Mouse (Mus musculus): Measurements from ENCODE around the gene Ahsg. TPM values are rescaled to one million over a fixed set of nuclear protein-coding genes. Genes with fewer than 3 reads are reported as not detected.
A peak's percentile ranks its signal among the peaks of the same experiment; 100 is the strongest.

The Ahsg gene
- total RNA-seq (2017) = not detected in 2 replicates

GRCm38 (mm10) chr16:22890683-22891510 lies at the start of gene Ahsg:
Ahsg (plus strand) TSS chr16:22891277.
- ATAC-seq (replicated peaks in 1 of 2; ENCODE audit: insufficient read depth in 1 of 2, low FRiP score in 2 of 2, low TSS enrichment in 1 of 2, low read depth in 1 of 2, poor library complexity in 2 of 2, severe bottlenecking in 2 of 2) = peak; percentile 46 to 48

GRCm38 (mm10) chr16:22842871-22843270 lies 48.2 kb upstream of the Ahsg start:
- no peak for ATAC-seq (replicated peaks in 1 of 2; ENCODE audit: insufficient read depth in 1 of 2, low FRiP score in 2 of 2, low TSS enrichment in 1 of 2, low read depth in 1 of 2, poor library complexity in 2 of 2, severe bottlenecking in 2 of 2)

- peak; percentile 59 to 90 for ATAC-seq (replicated peaks in 1 of 2; ENCODE audit: insufficient read depth in 1 of 2, low FRiP score in 2 of 2, low TSS enrichment in 1 of 2, low read depth in 1 of 2, poor library complexity in 2 of 2, severe bottlenecking in 2 of 2)
These were observed 46.8 kb upstream of the Ahsg start for GRCm38 (mm10) chr16:22844061-22844801.

- no peak for ATAC-seq (replicated peaks in 1 of 2; ENCODE audit: insufficient read depth in 1 of 2, low FRiP score in 2 of 2, low TSS enrichment in 1 of 2, low read depth in 1 of 2, poor library complexity in 2 of 2, severe bottlenecking in 2 of 2)
These were observed 46.2 kb upstream of the Ahsg start for GRCm38 (mm10) chr16:22844834-22845233.

- no peak for ATAC-seq (replicated peaks in 1 of 2; ENCODE audit: insufficient read depth in 1 of 2, low FRiP score in 2 of 2, low TSS enrichment in 1 of 2, low read depth in 1 of 2, poor library complexity in 2 of 2, severe bottlenecking in 2 of 2)
These were observed 45.6 kb upstream of the Ahsg start for GRCm38 (mm10) chr16:22845481-22845880.

GRCm38 (mm10) chr16:22847686-22848085 lies 43.4 kb upstream of the Ahsg start:
- ATAC-seq (replicated peaks in 1 of 2; ENCODE audit: insufficient read depth in 1 of 2, low FRiP score in 2 of 2, low TSS enrichment in 1 of 2, low read depth in 1 of 2, poor library complexity in 2 of 2, severe bottlenecking in 2 of 2) = no peak

- no peak for ATAC-seq (replicated peaks in 1 of 2; ENCODE audit: insufficient read depth in 1 of 2, low FRiP score in 2 of 2, low TSS enrichment in 1 of 2, low read depth in 1 of 2, poor library complexity in 2 of 2, severe bottlenecking in 2 of 2)
These were observed 42.7 kb upstream of the Ahsg start for GRCm38 (mm10) chr16:22848331-22848730.

- no peak for ATAC-seq (replicated peaks in 1 of 2; ENCODE audit: insufficient read depth in 1 of 2, low FRiP score in 2 of 2, low TSS enrichment in 1 of 2, low read depth in 1 of 2, poor library complexity in 2 of 2, severe bottlenecking in 2 of 2)
These were observed 38.4 kb upstream of the Ahsg start for GRCm38 (mm10) chr16:22852709-22853108.

GRCm38 (mm10) chr16:22856773-22857172 lies 34.3 kb upstream of the Ahsg start:
- no peak for ATAC-seq (replicated peaks in 1 of 2; ENCODE audit: insufficient read depth in 1 of 2, low FRiP score in 2 of 2, low TSS enrichment in 1 of 2, low read depth in 1 of 2, poor library complexity in 2 of 2, severe bottlenecking in 2 of 2)

GRCm38 (mm10) chr16:22857431-22858113 lies 33.5 kb upstream of the Ahsg start, which contains the start of the genes Tbccd1 and Dnajb11:
Tbccd1 (minus strand) TSS chr16:22857669.
Dnajb11 (plus strand) TSS chr16:22857845.
- peak; percentile 94 to 98 for ATAC-seq (replicated peaks in 1 of 2; ENCODE audit: insufficient read depth in 1 of 2, low FRiP score in 2 of 2, low TSS enrichment in 1 of 2, low read depth in 1 of 2, poor library complexity in 2 of 2, severe bottlenecking in 2 of 2)

- ATAC-seq (replicated peaks in 1 of 2; ENCODE audit: insufficient read depth in 1 of 2, low FRiP score in 2 of 2, low TSS enrichment in 1 of 2, low read depth in 1 of 2, poor library complexity in 2 of 2, severe bottlenecking in 2 of 2) = no peak
These were observed 18.7 kb upstream of the Ahsg start for GRCm38 (mm10) chr16:22872397-22872796.

- ATAC-seq (replicated peaks in 1 of 2; ENCODE audit: insufficient read depth in 1 of 2, low FRiP score in 2 of 2, low TSS enrichment in 1 of 2, low read depth in 1 of 2, poor library complexity in 2 of 2, severe bottlenecking in 2 of 2) = no peak
These were observed 17.7 kb upstream of the Ahsg start for GRCm38 (mm10) chr16:22873369-22873768.

- no peak for ATAC-seq (replicated peaks in 1 of 2; ENCODE audit: insufficient read depth in 1 of 2, low FRiP score in 2 of 2, low TSS enrichment in 1 of 2, low read depth in 1 of 2, poor library complexity in 2 of 2, severe bottlenecking in 2 of 2)
These were observed 14.6 kb upstream of the Ahsg start for GRCm38 (mm10) chr16:22876218-22877043.

GRCm38 (mm10) chr16:22877660-22878390 lies 13.3 kb upstream of the Ahsg start:
- no peak for ATAC-seq (replicated peaks in 1 of 2; ENCODE audit: insufficient read depth in 1 of 2, low FRiP score in 2 of 2, low TSS enrichment in 1 of 2, low read depth in 1 of 2, poor library complexity in 2 of 2, severe bottlenecking in 2 of 2)

GRCm38 (mm10) chr16:22878716-22879115 lies 12.4 kb upstream of the Ahsg start:
- ATAC-seq (replicated peaks in 1 of 2; ENCODE audit: insufficient read depth in 1 of 2, low FRiP score in 2 of 2, low TSS enrichment in 1 of 2, low read depth in 1 of 2, poor library complexity in 2 of 2, severe bottlenecking in 2 of 2) = no peak

- no peak for ATAC-seq (replicated peaks in 1 of 2; ENCODE audit: insufficient read depth in 1 of 2, low FRiP score in 2 of 2, low TSS enrichment in 1 of 2, low read depth in 1 of 2, poor library complexity in 2 of 2, severe bottlenecking in 2 of 2)
These were observed 11.0 kb upstream of the Ahsg start for GRCm38 (mm10) chr16:22879945-22880595.

All from hematopoietic stem cell, adult 5-6 weeks (primary cell).